Mouse (Mus musculus) lung, embryonic 15.5 days (tissue): ENCODE data around the gene Ncoa3. TPM values are rescaled to one million over a fixed set of nuclear protein-coding genes. Genes with fewer than 3 reads are reported as not detected.

Source experiments
- ATAC-seq: fragments of 200-750 bp; cut with Nextera tagmentation; 2 replicates; pipeline ENCODE4 v1.8.0; 2017; ENCODE audit warnings: moderate number of reproducible peaks, borderline replicate concordance; ENCODE audit not compliant: low FRiP score, low TSS enrichment; ENCODE audit errors: extremely low read depth
- H3K27ac ChIP-seq: fragments of 300-500 bp; sonication (generic); 2 replicates; pipeline ENCODE4 v1.5.1; 2015; ENCODE audit warnings: moderate library complexity, mild to moderate bottlenecking, inconsistent platforms
- H3K27me3 ChIP-seq: fragments of 300-500 bp; sonication (generic); 2 replicates; pipeline ENCODE4 v1.6.1; 2015; ENCODE audit warnings: inconsistent platforms
- H3K36me3 ChIP-seq: fragments of 300-500 bp; sonication (generic); 2 replicates; pipeline ENCODE4 v1.6.1; 2015; ENCODE audit warnings: inconsistent platforms
- H3K4me1 ChIP-seq: fragments of 300-500 bp; sonication (generic); 2 replicates; pipeline ENCODE4 v1.6.1; 2015; ENCODE audit warnings: inconsistent platforms
- H3K4me2 ChIP-seq: fragments of 300-500 bp; sonication (generic); 2 replicates; pipeline ENCODE4 v1.6.1; 2015; ENCODE audit warnings: inconsistent platforms, mild to moderate bottlenecking, moderate library complexity
- H3K4me3 ChIP-seq: fragments of 300-500 bp; sonication (generic); 2 replicates; pipeline ENCODE4 v1.5.1; 2015; ENCODE audit warnings: mild to moderate bottlenecking, inconsistent platforms
- H3K9ac ChIP-seq: fragments of 300-500 bp; sonication (generic); 2 replicates; pipeline ENCODE4 v1.6.1; 2015; ENCODE audit warnings: inconsistent platforms
- H3K9me3 ChIP-seq: fragments of 300-500 bp; sonication (generic); 2 replicates; pipeline ENCODE4 v1.6.1; 2016; ENCODE audit warnings: inconsistent platforms
- WGBS: fragments of 180-500 bp; shearing (Covaris S2); methylation state at CpG from one replicate; pipeline ENCODE4 v1.1.7; 2015; 5-methylcytosine and 5-hydroxymethylcytosine counted together
- polyA plus RNA-seq: library from polyadenylated mRNA; unstranded; fragments of >200 nt; fragmentation: Nextera tagmentation; extraction: Ambion mirVana; gene quantifications from 2 replicates; pipeline ENCODE4 v1.2.1, GENCODE M21; 2015

Ncoa3 gene
- polyA plus RNA-seq, 1 experiment from 2014 or later: 13.7 TPM

DNA sequence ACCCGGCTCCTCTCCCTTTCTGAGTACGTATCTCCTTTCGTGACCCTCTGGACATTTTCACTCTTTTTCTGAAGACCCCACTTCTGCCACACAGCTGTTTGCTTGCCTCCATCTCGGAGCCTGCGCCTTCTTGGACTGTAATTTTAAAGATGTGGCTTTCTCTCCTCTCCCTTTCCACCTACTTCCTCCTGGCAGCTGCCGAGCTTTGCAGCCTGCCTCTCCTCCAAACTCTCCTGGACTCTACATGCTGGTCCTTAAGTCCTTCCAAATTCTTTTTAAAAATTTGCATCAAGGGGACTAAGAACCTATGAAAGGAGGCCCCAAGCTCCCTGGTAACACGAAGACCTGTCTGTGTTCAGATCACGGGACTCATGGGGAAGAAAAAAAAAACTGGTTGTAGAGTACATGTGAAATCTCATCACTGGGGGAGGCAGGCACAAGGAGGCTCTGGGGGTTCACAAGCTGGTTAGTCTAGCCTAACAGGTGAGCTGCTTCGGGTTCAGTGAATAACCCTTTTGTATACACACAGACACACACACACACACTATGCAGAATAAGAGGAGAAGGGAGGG, 35.1 kb upstream of the Ncoa3 start:
- no peak overlapping the region for H3K27ac ChIP-seq
- H3K36me3 ChIP-seq: no peaks in the 10 kb centered on the region
- H3K4me2 ChIP-seq: no peak overlapping the region
- H3K27me3 ChIP-seq: no peaks in the 10 kb centered on the region
- no peaks in the 10 kb centered on the region for H3K9me3 ChIP-seq
- H3K9ac ChIP-seq: no peak overlapping the region
- H3K4me1 ChIP-seq: peaks cover 15% of the 10 kb centered on the region; the same call in 1 of the 2 replicates
- no peak for ATAC-seq
- WGBS: 59% methylated on average over 9 of the region's 9 CpGs
- H3K4me3 ChIP-seq: no peak overlapping the region

DNA sequence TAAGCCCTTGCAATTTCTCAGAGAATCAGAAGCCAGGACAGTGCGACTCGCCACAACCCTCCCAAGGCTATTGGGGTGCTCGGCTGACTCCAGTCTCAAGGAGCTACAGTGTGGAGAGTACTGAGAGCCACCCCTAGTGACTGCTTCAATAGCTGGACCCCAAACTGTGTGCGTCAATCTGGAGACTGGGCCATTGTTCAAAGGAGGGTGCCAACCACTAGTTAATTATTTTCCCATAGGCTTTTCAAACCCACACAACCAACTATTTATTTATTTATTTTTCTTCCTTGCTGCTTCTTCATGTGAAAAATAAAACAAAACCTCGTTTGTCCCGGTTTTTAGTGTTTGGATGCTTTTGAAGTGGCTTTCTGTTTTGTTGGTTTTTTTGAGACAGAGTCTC, 33.9 kb upstream of the Ncoa3 start:
- H3K27ac ChIP-seq: no peak overlapping the region
- H3K4me2 ChIP-seq: no peak overlapping the region
- H3K27me3 ChIP-seq: no peaks in the 10 kb centered on the region
- H3K9me3 ChIP-seq: no peaks in the 10 kb centered on the region
- H3K36me3 ChIP-seq: no peaks in the 10 kb centered on the region
- no peak overlapping the region for H3K4me3 ChIP-seq
- peaks cover 15% of the 10 kb centered on the region; the same call in 1 of the 2 replicates for H3K4me1 ChIP-seq
- no peak overlapping the region for H3K9ac ChIP-seq
- 83% methylated on average over 6 of the region's 6 CpGs for WGBS
- no peak for ATAC-seq

DNA sequence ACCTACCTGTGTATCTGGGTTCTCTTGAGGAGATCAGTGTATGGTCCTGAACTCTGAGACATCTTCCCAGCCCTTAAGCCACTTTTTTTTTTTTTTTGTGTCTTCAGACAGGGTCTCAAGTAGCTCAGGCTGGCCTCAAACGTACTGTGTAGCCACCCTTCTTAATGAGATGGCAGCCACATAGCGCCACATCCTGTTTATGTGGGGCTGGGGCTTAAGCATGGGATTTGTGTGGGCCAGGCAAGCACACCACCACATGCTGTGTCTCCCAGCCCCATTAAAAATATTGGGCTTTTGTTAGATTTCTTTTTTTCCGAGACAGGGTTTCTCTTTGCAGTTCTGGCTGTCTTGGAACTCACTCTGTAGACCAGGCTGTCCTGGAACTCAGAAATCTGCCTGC, 31.7 kb upstream of the Ncoa3 start:
- H3K9ac ChIP-seq: no peak overlapping the region
- no peaks in the 10 kb centered on the region for H3K9me3 ChIP-seq
- ATAC-seq: no peak
- no peaks in the 10 kb centered on the region for H3K27me3 ChIP-seq
- H3K27ac ChIP-seq: no peak overlapping the region
- H3K36me3 ChIP-seq: no peaks in the 10 kb centered on the region
- H3K4me1 ChIP-seq: 0 out of 2 replicates have a peak, but pooled peaks cover 4% of the 10 kb centered on the region
- WGBS: 80% methylated on average over 3 of the region's 3 CpGs
- H3K4me3 ChIP-seq: no peak overlapping the region
- H3K4me2 ChIP-seq: no peak overlapping the region

DNA sequence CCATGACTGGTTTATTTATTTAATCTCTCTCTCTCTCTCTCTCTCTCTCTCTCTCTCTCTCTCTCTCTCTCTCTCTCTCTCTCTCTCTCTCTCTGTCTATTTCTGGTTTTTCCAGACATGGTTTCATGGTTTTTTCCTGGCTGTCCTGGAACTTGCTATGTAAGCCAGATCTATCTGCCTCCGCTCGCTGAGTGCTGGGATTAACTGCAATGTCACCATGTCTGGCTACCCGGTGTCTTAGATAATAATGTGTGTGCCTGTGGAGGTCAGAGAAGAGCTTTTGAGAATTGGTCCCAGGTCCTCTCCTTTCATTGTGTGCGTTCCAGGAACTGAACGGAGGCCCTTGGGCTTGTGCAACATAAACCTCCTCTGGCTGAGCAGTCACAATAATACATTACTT, 29.6 kb upstream of the Ncoa3 start:
- no peak overlapping the region for H3K4me2 ChIP-seq
- 75% methylated on average over 5 of the region's 5 CpGs for WGBS
- no peaks in the 10 kb centered on the region for H3K9me3 ChIP-seq
- H3K4me3 ChIP-seq: no peak overlapping the region
- ATAC-seq: no peak
- H3K27me3 ChIP-seq: no peaks in the 10 kb centered on the region
- no peak overlapping the region for H3K27ac ChIP-seq
- no peaks in the 10 kb centered on the region for H3K36me3 ChIP-seq
- no peak overlapping the region for H3K9ac ChIP-seq
- H3K4me1 ChIP-seq: peaks cover 4% of the 10 kb centered on the region

DNA sequence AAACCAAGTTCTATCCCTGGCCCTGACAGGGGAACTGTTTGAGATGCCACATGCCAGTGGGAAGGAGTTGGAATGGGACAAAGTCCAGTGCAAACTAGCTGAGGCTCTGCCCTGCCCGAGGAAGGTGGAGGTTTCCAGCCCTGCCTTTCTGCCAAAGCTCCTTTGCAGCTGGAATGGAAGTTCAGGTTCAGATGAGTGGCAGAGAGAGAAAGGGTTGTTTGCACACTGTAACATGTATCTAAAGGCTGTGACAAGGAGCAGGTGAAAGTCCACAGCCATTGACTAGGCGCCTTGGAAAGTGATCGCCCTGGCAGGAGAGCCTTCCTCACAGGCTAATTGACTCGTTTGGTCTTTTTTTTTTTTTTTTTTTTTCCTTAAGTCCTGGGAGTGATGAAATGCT, 28.3 kb upstream of the Ncoa3 start:
- H3K4me3 ChIP-seq: no peak overlapping the region
- ATAC-seq: no peak
- 42% methylated on average over 4 of the region's 4 CpGs for WGBS
- H3K27ac ChIP-seq: no peak overlapping the region
- no peaks in the 10 kb centered on the region for H3K27me3 ChIP-seq
- no peak overlapping the region for H3K9ac ChIP-seq
- H3K4me1 ChIP-seq: peaks cover 11% of the 10 kb centered on the region
- H3K36me3 ChIP-seq: no peaks in the 10 kb centered on the region
- H3K4me2 ChIP-seq: no peak overlapping the region
- no peaks in the 10 kb centered on the region for H3K9me3 ChIP-seq

DNA sequence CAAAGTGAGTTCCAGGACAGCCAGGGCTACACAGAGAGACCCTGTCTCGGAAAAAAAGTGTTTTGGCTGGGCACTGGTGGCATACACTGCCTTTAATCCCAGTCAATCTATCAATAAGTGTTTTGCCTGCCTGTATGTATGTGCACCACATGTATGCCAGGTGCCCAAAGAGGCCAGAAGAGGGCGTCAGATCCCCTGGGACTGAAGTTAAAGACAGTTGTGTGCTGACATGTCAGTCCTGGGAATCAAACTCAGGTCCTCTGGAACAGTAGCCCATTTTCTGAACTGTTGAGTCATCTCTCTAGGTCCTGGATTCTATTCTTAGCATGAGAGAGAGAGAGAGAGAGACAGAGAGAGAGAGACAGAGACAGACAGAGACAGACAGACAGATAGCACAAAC, 25.4 kb upstream of the Ncoa3 start:
- Histone ChIP-seq H3K4me2 (no peak overlapping the region), H3K9me3 (no peaks in the 10 kb centered on the region), H3K4me3 (no peak overlapping the region), H3K27me3 (no peaks in the 10 kb centered on the region), H3K9ac (no peak overlapping the region), H3K36me3 (no peaks in the 10 kb centered on the region), H3K4me1 (peaks cover 11% of the 10 kb centered on the region), H3K27ac (no peak overlapping the region)
- ATAC-seq: no peak
- WGBS: 92% methylated on average over 2 of the region's 2 CpGs

DNA sequence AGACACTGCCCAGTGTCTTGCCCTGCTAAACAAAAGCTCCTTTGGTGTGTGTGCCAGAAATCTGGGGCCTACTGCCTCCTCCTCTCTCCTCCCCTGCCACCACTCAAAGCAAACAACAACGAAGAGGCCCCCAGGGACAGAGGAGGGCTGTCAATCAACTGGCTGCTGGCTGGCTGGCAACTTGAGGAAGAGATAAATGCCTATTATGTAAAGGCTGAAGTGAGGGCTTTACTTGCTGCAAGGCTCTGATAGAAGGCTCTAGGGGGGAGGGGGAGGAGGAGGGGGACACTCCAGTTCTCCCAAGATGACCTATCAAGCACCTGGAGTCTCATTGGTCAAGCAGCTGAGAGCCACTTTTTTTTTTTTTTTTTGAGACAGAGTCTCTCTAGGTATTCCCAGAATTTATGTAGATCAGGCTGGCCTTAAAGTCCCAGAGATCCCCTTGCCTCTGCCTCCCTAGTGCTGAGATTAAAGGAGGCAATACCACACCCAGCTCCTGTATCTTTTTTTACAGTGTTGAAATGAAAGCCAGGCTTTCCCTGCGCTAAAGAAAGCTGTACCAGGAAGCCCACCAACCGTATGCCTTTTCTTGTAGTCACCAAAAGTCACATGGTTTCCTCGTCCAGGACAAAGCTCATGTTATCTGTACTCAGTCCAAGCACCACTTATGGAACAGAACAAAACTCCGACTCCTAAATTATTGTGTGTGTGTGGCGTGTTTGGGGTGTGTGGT, 24.4 kb upstream of the Ncoa3 start:
- no peaks in the 10 kb centered on the region for H3K27me3 ChIP-seq
- H3K4me3 ChIP-seq: no peak overlapping the region
- 0 out of 2 replicates have a peak, but pooled peaks have one; percentile 23 for ATAC-seq
- no peak overlapping the region for H3K9ac ChIP-seq
- no peaks in the 10 kb centered on the region for H3K36me3 ChIP-seq
- no peaks in the 10 kb centered on the region for H3K9me3 ChIP-seq
- WGBS: 48% methylated on average over 6 of the region's 6 CpGs
- no peak overlapping the region for H3K4me2 ChIP-seq
- H3K27ac ChIP-seq: no peak overlapping the region
- peaks cover 11% of the 10 kb centered on the region for H3K4me1 ChIP-seq

DNA sequence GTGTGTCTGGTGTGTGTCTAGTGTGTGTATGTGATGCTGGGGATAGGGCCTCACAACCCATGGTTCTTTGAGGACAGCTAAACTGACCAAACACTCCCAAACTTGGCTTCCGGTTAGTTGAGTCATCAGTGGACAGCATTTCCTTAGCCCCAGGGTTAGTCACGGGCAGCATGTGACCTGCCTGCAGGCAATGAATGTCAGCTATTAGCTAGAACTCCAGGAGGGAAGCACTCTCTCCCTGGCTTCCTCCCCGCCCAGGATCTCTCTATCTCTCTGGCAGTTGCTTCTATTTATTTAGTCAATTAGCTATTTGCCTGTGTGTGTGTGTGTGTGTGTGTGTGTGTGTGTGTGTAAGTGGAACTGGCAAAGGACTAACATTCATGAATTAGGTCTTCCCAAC, 23.6 kb upstream of the Ncoa3 start:
- H3K9me3 ChIP-seq: no peaks in the 10 kb centered on the region
- no peak overlapping the region for H3K4me3 ChIP-seq
- no peaks in the 10 kb centered on the region for H3K27me3 ChIP-seq
- H3K27ac ChIP-seq: no peak overlapping the region
- peaks cover 11% of the 10 kb centered on the region for H3K4me1 ChIP-seq
- no peak overlapping the region for H3K4me2 ChIP-seq
- WGBS: 21% methylated on average over 3 of the region's 3 CpGs
- no peak; the same call in 1 of the 2 replicates for ATAC-seq
- H3K9ac ChIP-seq: no peak overlapping the region
- no peaks in the 10 kb centered on the region for H3K36me3 ChIP-seq

DNA sequence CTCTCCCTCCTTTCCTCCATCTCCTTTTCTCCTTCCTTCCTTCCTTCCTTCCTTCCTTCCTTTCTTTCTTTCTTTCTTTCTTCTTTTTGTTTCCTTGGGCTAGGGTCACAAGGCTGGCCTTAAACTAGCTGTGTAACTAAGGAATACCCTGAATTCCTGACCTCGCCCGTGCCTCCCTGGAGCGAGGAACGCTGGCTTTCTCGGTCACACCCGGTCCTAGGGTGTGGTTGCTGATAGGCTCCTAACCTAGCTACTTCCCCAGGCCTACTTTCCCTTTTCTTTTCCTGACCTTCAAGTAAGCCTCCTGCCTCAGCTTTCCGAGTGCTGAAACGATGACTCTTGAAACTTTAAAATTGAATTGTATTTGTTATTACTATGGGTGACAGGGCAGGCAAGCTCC, 23.0 kb upstream of the Ncoa3 start:
- Histone ChIP-seq H3K9ac (no peak overlapping the region), H3K4me3 (no peak overlapping the region), H3K4me2 (no peak overlapping the region), H3K36me3 (no peaks in the 10 kb centered on the region), H3K27me3 (no peaks in the 10 kb centered on the region), H3K27ac (no peak overlapping the region), H3K4me1 (peaks cover 11% of the 10 kb centered on the region), H3K9me3 (no peaks in the 10 kb centered on the region)
- WGBS: 38% methylated on average over 8 of the region's 8 CpGs
- no peak for ATAC-seq

DNA sequence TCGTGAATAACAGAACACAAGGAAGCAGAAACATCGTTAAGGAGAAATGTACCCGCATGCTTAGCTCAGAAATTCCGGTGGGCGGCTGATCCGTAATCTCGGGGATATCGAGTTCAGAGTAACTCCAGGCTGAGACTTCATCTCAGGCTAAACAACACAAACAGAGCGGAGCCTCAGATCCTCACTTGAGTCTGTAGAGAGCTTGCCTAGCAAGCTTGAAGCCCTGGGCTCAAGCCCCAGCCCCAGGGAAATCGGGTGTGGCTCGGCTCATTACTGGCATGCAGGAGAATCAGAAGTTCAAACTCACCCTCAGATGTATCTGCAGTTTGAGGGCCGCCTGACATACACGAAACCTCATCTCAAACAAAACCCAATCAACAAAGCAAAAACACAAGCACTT, 22.5 kb upstream of the Ncoa3 start:
- no peaks in the 10 kb centered on the region for H3K9me3 ChIP-seq
- no peak overlapping the region for H3K4me3 ChIP-seq
- H3K4me2 ChIP-seq: no peak overlapping the region
- no peaks in the 10 kb centered on the region for H3K36me3 ChIP-seq
- H3K9ac ChIP-seq: no peak overlapping the region
- H3K27me3 ChIP-seq: no peaks in the 10 kb centered on the region
- ATAC-seq: no peak
- WGBS: 74% methylated on average over 13 of the region's 13 CpGs
- no peak overlapping the region for H3K27ac ChIP-seq
- H3K4me1 ChIP-seq: peaks cover 11% of the 10 kb centered on the region

DNA sequence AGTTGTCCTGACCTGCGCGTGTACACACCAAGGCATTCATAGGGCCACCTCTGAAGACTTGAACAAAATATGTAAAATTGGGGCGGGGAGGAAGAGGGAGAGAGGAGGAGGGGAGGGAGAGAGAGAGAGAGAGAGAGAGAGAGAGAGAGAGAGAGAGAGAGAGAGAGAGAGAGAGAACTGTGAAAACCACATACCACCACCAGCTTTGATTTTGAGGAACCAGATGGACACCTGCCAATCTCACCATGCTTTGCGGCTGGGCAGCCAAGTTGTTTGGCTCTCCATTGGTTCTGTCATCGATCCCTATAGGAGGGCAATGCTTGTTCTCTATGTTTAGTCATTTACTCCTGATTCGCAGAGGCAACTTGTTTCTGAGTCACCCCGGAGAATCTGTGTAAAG, 21.7 kb upstream of the Ncoa3 start:
- ATAC-seq: no peak
- Histone ChIP-seq H3K4me1 (peaks cover 11% of the 10 kb centered on the region), H3K4me2 (no peak overlapping the region), H3K36me3 (no peaks in the 10 kb centered on the region), H3K27me3 (no peaks in the 10 kb centered on the region), H3K4me3 (no peak overlapping the region), H3K9ac (no peak overlapping the region), H3K9me3 (no peaks in the 10 kb centered on the region), H3K27ac (no peak overlapping the region)
- WGBS: 90% methylated on average over 7 of the region's 7 CpGs

DNA sequence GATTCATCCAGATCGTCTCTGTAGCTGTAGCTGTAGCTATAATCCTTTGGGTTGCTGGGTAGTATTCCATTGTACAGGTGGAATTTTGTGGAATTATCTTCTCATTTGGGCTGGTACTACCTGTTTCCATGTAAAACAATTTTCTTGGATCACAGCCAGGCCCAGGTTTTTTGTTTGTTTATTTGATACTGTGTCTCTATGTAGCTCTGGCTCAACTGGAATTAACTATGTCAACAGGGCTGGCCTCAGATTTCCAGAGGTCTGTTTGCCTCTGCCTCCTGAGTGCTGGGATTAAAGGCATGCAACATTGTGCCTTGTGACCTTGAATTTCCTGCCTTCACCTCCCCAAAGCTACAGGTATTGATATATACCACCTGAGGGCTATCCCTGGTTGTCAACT, 18.1 kb upstream of the Ncoa3 start:
- no peaks in the 10 kb centered on the region for H3K9me3 ChIP-seq
- H3K4me1 ChIP-seq: no peaks in the 10 kb centered on the region
- ATAC-seq: no peak
- H3K27me3 ChIP-seq: no peaks in the 10 kb centered on the region
- H3K27ac ChIP-seq: no peak overlapping the region
- H3K4me3 ChIP-seq: no peak overlapping the region
- H3K4me2 ChIP-seq: no peak overlapping the region
- no peaks in the 10 kb centered on the region for H3K36me3 ChIP-seq
- WGBS: 77% methylated on average over 1 of the region's 1 CpGs
- no peak overlapping the region for H3K9ac ChIP-seq
